Mouse (Mus musculus) ovary, postnatal 36 days (tissue): ENCODE results near the gene Sall2.
"Not testable (repeated sequence)": the region's sequence is repeated elsewhere in the genome, so short reads cannot be mapped to it uniquely, and the experiment has no call there.

Experiments
- DNase-seq: peaks from one replicate; pipeline ENCODE4 v3.0.0; 2022; ENCODE audit warnings: low spot score, mixed read lengths

Gene Sall2

GRCm38 (mm10) chr14:52303517-52303916 lies 25.0 kb downstream of the Sall2 start:
- not testable (repeated sequence) for DNase-seq

GRCm38 (mm10) chr14:52295558-52296264 lies 32.9 kb downstream of the Sall2 start:
- no peak for DNase-seq

- no peak for DNase-seq
Observed at GRCm38 (mm10) chr14:52284191-52284590, 44.4 kb downstream of the Sall2 start.

- no peak for DNase-seq
Observed at GRCm38 (mm10) chr14:52283629-52284028, 44.9 kb downstream of the Sall2 start.

- DNase-seq = no peak
Observed at GRCm38 (mm10) chr14:52279747-52280120, 48.8 kb downstream of the Sall2 start.

- peak; percentile 99 for DNase-seq
Observed at GRCm38 (mm10) chr14:52278932-52279746, 49.4 kb downstream of the Sall2 start, which contains the start of the genes Tox4 and Rab2b. TSS of gene Tox4 (plus strand) at chr14:52279146. TSS of gene Rab2b (minus strand) at chr14:52279545.

- no peak for DNase-seq
Observed at GRCm38 (mm10) chr14:52277210-52277609, 51.4 kb downstream of the Sall2 start.

- no peak for DNase-seq
Observed at GRCm38 (mm10) chr14:52272781-52273180, 55.8 kb downstream of the Sall2 start.
